Mouse (Mus musculus) left cerebral cortex, postnatal 25 days (tissue): ENCODE data around the gene Noxa1. TPM values are rescaled to one million over a fixed set of nuclear protein-coding genes. Genes with fewer than 3 reads are reported as not detected.
A peak's percentile ranks its signal among the peaks of the same experiment; 100 is the strongest.

ENCODE experiments used
- DNase-seq, 2 experiments: peaks; one replicate each; pipeline ENCODE4 v3.0.0; 2022; ENCODE audit warnings: low spot score in 2 of 2, mixed read lengths in 1 of 2
- intact Hi-C: fragments of 180-260 bp; cut with DNase I; formaldehyde crosslinking; loops from one replicate; pipeline ENCODE4 v1.15.1; 2025
- microRNA-seq, 2 experiments: library from miRNA; unstranded; fragments of <30 nt; microRNA quantifications; one replicate each; pipeline ENCODE4 v1.2.0; 2022
- total RNA-seq, 2 experiments: library from RNA; stranded (reverse); gene quantifications; 2 replicates each; pipeline ENCODE4 v1.2.3; 2021

Gene Noxa1
- total RNA-seq, 2 experiments from 2014 or later: not detected

DNA sequence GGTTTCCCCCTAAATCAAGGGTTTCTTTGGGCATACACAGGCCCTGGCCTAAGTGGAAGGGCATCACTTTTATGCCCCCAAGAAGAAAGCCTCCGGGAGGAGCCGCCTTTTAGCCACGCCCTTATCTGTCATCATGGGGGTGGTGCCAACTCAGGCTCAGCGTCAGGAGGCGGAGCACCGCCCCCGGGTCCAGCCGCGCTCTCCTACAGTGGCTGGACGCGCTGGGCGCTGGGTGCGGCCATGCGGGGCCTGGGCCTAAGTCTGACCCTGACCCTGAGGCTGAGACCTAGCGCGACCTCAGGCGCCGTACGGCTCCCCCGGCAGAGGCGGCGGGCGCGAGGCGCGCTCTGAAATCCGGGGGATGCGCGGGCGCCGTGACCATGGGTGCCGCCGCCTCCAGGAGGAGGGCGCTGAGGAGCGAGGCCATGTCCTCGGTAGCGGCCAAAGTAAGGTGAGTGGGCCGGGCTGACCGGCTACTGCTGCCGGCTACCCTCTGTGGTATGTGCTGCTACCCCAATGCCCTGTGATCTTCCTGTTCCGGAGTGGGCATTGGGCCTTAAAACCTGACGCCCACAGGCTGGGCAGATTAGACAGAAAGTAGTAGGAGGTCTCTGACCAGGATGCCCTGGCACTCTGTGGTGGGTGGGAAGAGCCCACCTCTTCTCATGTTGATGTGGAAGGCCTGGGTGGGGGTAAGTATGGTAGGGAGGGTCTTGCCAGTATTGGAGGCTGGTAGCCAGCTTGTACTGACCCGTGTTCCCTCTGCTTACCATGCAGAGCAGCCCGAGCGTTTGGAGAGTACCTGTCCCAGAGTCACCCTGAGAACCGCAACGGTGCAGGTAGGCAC lies 40.5 kb downstream of the Noxa1 start, which contains the start of gene Nsmf:
Gene Nsmf (plus strand): TSS at position 135 of the 847 bp plus-strand sequence.
- peak; percentile 90 to 93 for DNase-seq
- intact Hi-C loops: no loop called here

DNA sequence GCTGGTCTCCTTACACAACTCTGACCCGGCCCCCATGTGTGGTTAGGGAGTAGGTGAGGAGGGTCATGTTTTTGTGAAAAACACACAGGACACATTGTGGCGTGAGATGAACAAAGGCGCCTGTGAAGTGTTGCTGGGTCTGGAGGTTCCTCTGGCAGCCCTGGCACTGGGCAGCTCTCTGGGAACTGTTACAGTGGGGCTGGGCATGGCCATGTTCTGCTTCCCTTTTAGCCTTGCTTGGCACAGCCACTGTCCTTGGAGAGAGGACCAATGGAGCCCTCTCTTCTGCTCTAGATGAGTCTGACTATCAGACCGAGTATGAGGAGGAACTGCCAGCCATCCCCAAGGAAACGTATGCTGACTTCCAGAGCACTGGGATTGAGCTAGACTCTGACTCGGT lies 41.8 kb downstream of the Noxa1 start:
- intact Hi-C loops: no loop called here
- no peak for DNase-seq

DNA sequence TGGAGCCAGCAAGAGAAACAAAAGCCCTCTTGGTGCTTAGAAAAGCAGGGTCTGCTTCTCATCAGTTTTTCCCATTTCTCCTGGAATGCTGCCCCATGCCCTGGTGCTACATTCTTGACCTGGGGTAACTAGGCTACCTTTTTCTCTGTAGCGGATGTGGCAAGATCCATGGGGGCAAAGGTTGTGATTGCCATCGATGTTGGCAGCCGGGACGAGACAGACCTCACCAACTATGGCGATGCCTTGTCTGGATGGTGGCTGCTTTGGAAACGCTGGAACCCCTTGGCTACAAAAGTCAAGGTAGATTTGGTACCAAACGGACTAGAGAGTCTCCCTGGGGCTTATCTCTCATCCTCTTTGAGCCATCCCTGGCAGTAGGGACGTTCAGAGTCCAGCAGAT lies 43.5 kb downstream of the Noxa1 start:
- intact Hi-C loops: no loop called here
- DNase-seq: no peak

DNA sequence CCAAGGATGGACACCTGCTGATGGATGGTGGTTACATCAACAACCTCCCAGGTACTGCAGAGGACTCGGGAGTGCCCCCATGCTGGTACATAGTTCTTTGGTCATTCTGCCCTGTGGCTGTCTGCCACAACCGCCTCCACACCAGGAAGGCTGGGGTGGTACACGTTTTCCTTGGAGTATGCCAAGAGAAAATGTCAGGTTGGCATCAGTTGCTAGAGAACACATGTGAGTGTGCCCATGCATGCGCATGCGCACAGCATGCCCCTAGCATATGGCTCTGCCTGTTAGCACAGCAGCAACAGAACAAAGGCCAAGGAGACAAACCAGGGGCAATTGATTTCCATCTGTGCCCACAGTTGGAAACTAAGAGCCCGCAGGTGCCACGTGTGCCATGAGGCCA lies 44.0 kb downstream of the Noxa1 start:
- intact Hi-C loops: no loop called here
- peak; percentile 59 to 76 for DNase-seq

DNA sequence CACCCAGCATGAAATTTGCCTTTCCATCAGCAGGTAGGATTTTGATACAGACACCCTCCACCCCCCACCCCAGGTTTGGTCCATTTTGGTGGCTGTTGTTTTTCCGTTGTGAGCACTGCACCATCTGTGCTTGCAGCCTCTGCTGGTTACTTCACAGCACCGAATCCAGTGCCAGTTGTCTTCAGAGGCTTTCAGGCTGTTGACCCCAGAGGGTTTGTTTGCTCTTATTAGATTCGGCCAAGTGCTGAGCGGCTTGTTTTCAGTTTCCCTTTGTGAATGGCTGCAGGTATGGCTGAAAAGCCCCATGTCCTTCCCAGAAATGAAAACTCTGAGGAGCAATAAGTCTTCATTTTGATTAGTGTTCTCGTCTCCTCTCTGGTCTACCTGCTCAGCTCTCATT lies 54.9 kb downstream of the Noxa1 start:
- intact Hi-C loops: no loop called here
- DNase-seq: no peak

Small RNA genes within 50 kb of the gene (microRNA-seq; reads per million reads assigned to microRNA genes)
- gene Gm24328 (0 reads per million in 2 experiments), gene Mir7664 (0 to 2.0 reads per million in 2 experiments)

Other genes starting within 250 kb of the Noxa1 start
- gene Ehmt1, start 175.5 kb downstream of the Noxa1 start, total RNA-seq: 10 to 100 TPM; 52.2 to 56.3 TPM
- gene Arrdc1, start 159.9 kb downstream of the Noxa1 start, total RNA-seq: 10 to 100 TPM; 12.8 to 15.5 TPM
- gene Zmynd19, start 145.4 kb downstream of the Noxa1 start, total RNA-seq: 10 to 100 TPM; 36.8 to 39.4 TPM
- gene Dph7, start 132.7 kb downstream of the Noxa1 start, total RNA-seq: 10 to 100 TPM; 27.5 to 33.5 TPM
- gene Mrpl41, start 120.1 kb downstream of the Noxa1 start, total RNA-seq: 10 to 100 TPM; 72.5 to 79.4 TPM
- 10 to 100 TPM; 14.6 to 17.5 TPM for gene Pnpla7, start 119.1 kb downstream of the Noxa1 start, total RNA-seq
- 100 to 1,000 TPM; 472 to 481 TPM for gene Nsmf, start 40.8 kb downstream of the Noxa1 start, total RNA-seq
- gene Entpd8, start 14.8 kb downstream of the Noxa1 start, total RNA-seq: not detected
- gene Nrarp, start 85.6 kb upstream of the Noxa1 start, total RNA-seq: 10 to 100 TPM; 21.7 to 30.7 TPM
- gene Tor4a, start 101.7 kb upstream of the Noxa1 start, total RNA-seq: 1 to 10 TPM; 1.9 to 2.3 TPM
- 10 to 100 TPM; 50.8 to 51.8 TPM for gene Nelfb, start 116.3 kb upstream of the Noxa1 start, total RNA-seq
- gene Stpg3, start 119.5 kb upstream of the Noxa1 start, total RNA-seq: under 1 TPM in 1 of 2 experiments, not detected in 1; 0.23 TPM
- gene Fam166a, start 123.6 kb upstream of the Noxa1 start, total RNA-seq: not detected
- gene Tubb4b, start 129.6 kb upstream of the Noxa1 start, total RNA-seq: 100 to 1,000 TPM; 376 to 398 TPM
- not detected for gene Slc34a3, start 139.2 kb upstream of the Noxa1 start, total RNA-seq
- gene Rnf224, start 141.6 kb upstream of the Noxa1 start, total RNA-seq: not detected
- gene Rnf208, start 147.1 kb upstream of the Noxa1 start, total RNA-seq: 100 to 1,000 TPM; 243 to 256 TPM
- not detected for gene Cysrt1, start 147.3 kb upstream of the Noxa1 start, total RNA-seq
- 1 to 10 TPM; 1.6 to 2.9 TPM for gene AL732309.1, start 151.7 kb upstream of the Noxa1 start, total RNA-seq
- gene Tmem203, start 160.3 kb upstream of the Noxa1 start, total RNA-seq: 10 to 100 TPM; 32.8 to 37.3 TPM
- gene Tprn, start 167.5 kb upstream of the Noxa1 start, total RNA-seq: 10 to 100 TPM; 14.4 to 15.5 TPM
- 10 to 100 TPM; 67.2 to 69.6 TPM for gene Ssna1, start 177.3 kb upstream of the Noxa1 start, total RNA-seq
- 10 to 100 TPM; 73.0 to 77.2 TPM for gene Anapc2, start 177.3 kb upstream of the Noxa1 start, total RNA-seq
- not detected for gene Tmem210, start 193.0 kb upstream of the Noxa1 start, total RNA-seq
- gene Lrrc26, start 194.8 kb upstream of the Noxa1 start, total RNA-seq: not detected
- 100 to 1,000 TPM; 435 to 455 TPM for gene Grin1, start 224.0 kb upstream of the Noxa1 start, total RNA-seq
- gene Man1b1, start 237.2 kb upstream of the Noxa1 start, total RNA-seq: 10 to 100 TPM; 55.0 to 59.5 TPM